Mouse (Mus musculus): ENCODE measurements around the gene Lzic.
"Not testable (repeated sequence)": the region's sequence is repeated elsewhere in the genome, so short reads cannot be mapped to it uniquely, and the experiment has no call there.

The Lzic gene

GRCm38 (mm10) chr4:149485053-149485824 lies at the start of gene Lzic, which contains the start of gene Nmnat1:
Gene Lzic, plus strand, starts transcription at chr4:149485229.
Gene Nmnat1, minus strand, starts transcription at chr4:149485202.
- peak; percentile 95 for DNase-seq

- no peak for DNase-seq
These were observed 44.5 kb upstream of the Lzic start for GRCm38 (mm10) chr4:149440576-149440975.

- no peak for DNase-seq
These were observed 42.6 kb upstream of the Lzic start for GRCm38 (mm10) chr4:149442436-149442835.

- DNase-seq = no peak
These were observed 40.6 kb upstream of the Lzic start for GRCm38 (mm10) chr4:149444465-149444864.

GRCm38 (mm10) chr4:149444964-149445701 lies 39.9 kb upstream of the Lzic start:
- peak; percentile 90 for DNase-seq

- no peak for DNase-seq
These were observed 39.2 kb upstream of the Lzic start for GRCm38 (mm10) chr4:149445868-149446267.

GRCm38 (mm10) chr4:149446309-149446708 lies 38.7 kb upstream of the Lzic start:
- no peak for DNase-seq

- DNase-seq = no peak
These were observed 34.4 kb upstream of the Lzic start for GRCm38 (mm10) chr4:149450636-149451035.

- no peak for DNase-seq
These were observed 31.4 kb upstream of the Lzic start for GRCm38 (mm10) chr4:149453656-149454055.

- no peak for DNase-seq
These were observed 30.8 kb upstream of the Lzic start for GRCm38 (mm10) chr4:149454263-149454662.

- DNase-seq = no peak
These were observed 30.1 kb upstream of the Lzic start, which contains the start of gene Rbp7 for GRCm38 (mm10) chr4:149454879-149455278. Gene Rbp7, minus strand, starts transcription at chr4:149454978.

- DNase-seq = not testable (repeated sequence)
These were observed 27.9 kb upstream of the Lzic start for GRCm38 (mm10) chr4:149457163-149457562.

- no peak for DNase-seq
These were observed 27.1 kb upstream of the Lzic start for GRCm38 (mm10) chr4:149457831-149458430.

GRCm38 (mm10) chr4:149458526-149458925 lies 26.5 kb upstream of the Lzic start:
- DNase-seq = no peak

GRCm38 (mm10) chr4:149459425-149459824 lies 25.6 kb upstream of the Lzic start:
- DNase-seq = no peak

- not testable (repeated sequence) for DNase-seq
These were observed 24.6 kb upstream of the Lzic start for GRCm38 (mm10) chr4:149460475-149460874.

- DNase-seq = no peak
These were observed 23.3 kb upstream of the Lzic start for GRCm38 (mm10) chr4:149461579-149462304.

- no peak for DNase-seq
These were observed 22.6 kb upstream of the Lzic start for GRCm38 (mm10) chr4:149462305-149462971.

- no peak for DNase-seq
These were observed 21.5 kb upstream of the Lzic start for GRCm38 (mm10) chr4:149463435-149463950.

GRCm38 (mm10) chr4:149469557-149469956 lies 15.5 kb upstream of the Lzic start:
- no peak for DNase-seq

- no peak for DNase-seq
These were observed 9.9 kb upstream of the Lzic start for GRCm38 (mm10) chr4:149475096-149475495.

- DNase-seq = no peak
These were observed 8.0 kb upstream of the Lzic start, which contains the start of gene Tmem274 for GRCm38 (mm10) chr4:149477078-149477477. Gene Tmem274, plus strand, starts transcription at chr4:149477378.
